Mouse (Mus musculus) gastrocnemius, postnatal 14 days (tissue): ENCODE data around the gene Olfr504. TPM values are rescaled to one million over a fixed set of nuclear protein-coding genes. Genes with fewer than 3 reads are reported as not detected.
"Not testable (repeated sequence)": the region's sequence is repeated elsewhere in the genome, so short reads cannot be mapped to it uniquely, and the experiment has no call there.

ENCODE experiments used
- DNase-seq: peaks from one replicate; pipeline ENCODE4 v3.0.0; 2021; ENCODE audit warnings: mixed read lengths
- intact Hi-C: fragments of 180-260 bp; cut with DNase I; formaldehyde crosslinking; loops from one replicate; pipeline ENCODE4 v1.15.1; 2025; ENCODE audit warnings: low total_unique reads
- long read RNA-seq, 2 experiments: library from polyadenylated mRNA; stranded (forward); transcript quantifications; one replicate each; pipeline ENCODE4 v2.0.0; 2021
- total RNA-seq, 2 experiments: library from RNA; stranded (reverse); gene quantifications; 2 replicates each; pipeline ENCODE4 v1.2.3; 2021

The Olfr504 gene
- not detected for total RNA-seq
- long read RNA-seq, experiment 1 = 0 reads
- long read RNA-seq, experiment 2 = 0 reads

GRCm38 (mm10) chr7:108565693-108566092 is at the start of gene Olfr504:
Gene Olfr504 (minus strand): TSS chr7:108565793.
- DNase-seq = no peak
- intact Hi-C loops = no loop called here

GRCm38 (mm10) chr7:108614110-108614509 is 48.5 kb upstream of the Olfr504 start:
- intact Hi-C loops = no loop called here

GRCm38 (mm10) chr7:108610487-108610886 is 44.9 kb upstream of the Olfr504 start, which contains the start of gene Olfr506:
Gene Olfr506 (plus strand): TSS chr7:108610787.
- no peak for DNase-seq
- intact Hi-C loops = no loop called here

More at GRCm38 (mm10) chr7:108614110-108614509, 48.5 kb upstream of the Olfr504 start:
- no peak for DNase-seq

GRCm38 (mm10) chr7:108601916-108602315 is 36.3 kb upstream of the Olfr504 start:
- intact Hi-C loops, DNase-seq: not testable (repeated sequence)

GRCm38 (mm10) chr7:108589797-108590196 is 24.2 kb upstream of the Olfr504 start:
- intact Hi-C loops = no loop called here
- DNase-seq = no peak

- intact Hi-C loops, DNase-seq: not testable (repeated sequence)
Measured at GRCm38 (mm10) chr7:108544227-108544626, 21.4 kb downstream of the Olfr504 start, which contains the start of gene Olfr503. Gene Olfr503 (plus strand): TSS chr7:108544527.

GRCm38 (mm10) chr7:108542416-108542815 is 23.2 kb downstream of the Olfr504 start:
- no peak for DNase-seq
- intact Hi-C loops = no loop called here

GRCm38 (mm10) chr7:108524965-108525364 is 40.6 kb downstream of the Olfr504 start, which contains the start of gene Olfr502:
Gene Olfr502 (minus strand): TSS chr7:108525065.
- intact Hi-C loops = no loop called here
- DNase-seq = no peak

Other genes starting within 250 kb of the Olfr504 start
- gene Olfr492, start 242.1 kb downstream of the Olfr504 start, total RNA-seq = not detected
- not detected for gene Olfr493, start 218.8 kb downstream of the Olfr504 start, total RNA-seq
- gene Olfr494, start 200.5 kb downstream of the Olfr504 start, total RNA-seq = not detected
- gene Olfr495, start 172.6 kb downstream of the Olfr504 start, total RNA-seq = not detected
- gene Olfr497, start 145.4 kb downstream of the Olfr504 start, total RNA-seq = not detected
- gene Olfr498, start 100.5 kb downstream of the Olfr504 start, total RNA-seq = not detected
- gene Olfr502, start 40.7 kb downstream of the Olfr504 start, total RNA-seq = not detected
- gene Olfr503, start 21.3 kb downstream of the Olfr504 start, total RNA-seq = not detected
- not detected for gene Olfr506, start 45.0 kb upstream of the Olfr504 start, total RNA-seq
- not detected for gene Olfr507, start 56.0 kb upstream of the Olfr504 start, total RNA-seq
- not detected for gene Olfr508, start 64.2 kb upstream of the Olfr504 start, total RNA-seq
- gene Olfr509, start 86.1 kb upstream of the Olfr504 start, total RNA-seq = not detected
- not detected for gene Olfr510, start 100.6 kb upstream of the Olfr504 start, total RNA-seq
- not detected for gene Olfr512, start 147.5 kb upstream of the Olfr504 start, total RNA-seq
- gene Olfr513, start 185.2 kb upstream of the Olfr504 start, total RNA-seq = not detected